Mouse (Mus musculus): ENCODE results near the gene Llgl2. TPM values are rescaled to one million over a fixed set of nuclear protein-coding genes. Genes with fewer than 3 reads are reported as not detected.
A peak's percentile ranks its signal among the peaks of the same experiment; 100 is the strongest.

Llgl2 gene
- polyA plus RNA-seq, 1 experiment, result 26.1 TPM

GRCm38 (mm10) chr11:115813507-115814296 is 10.1 kb upstream of the Llgl2 start, which contains the start of gene Caskin2:
Caskin2 (minus strand) TSS chr11:115813639.
- TF ChIP-seq CTCF (IDR thresholded peaks at IDR 0.05; ENCODE audit: extremely low read depth, insufficient read depth, insufficient read length, insufficient replicate concordance) (peak; percentile 99), POLR2A (IDR thresholded peaks at IDR 0.05; ENCODE audit: low read depth, low read length) (no peak)
- H3K36me3 ChIP-seq (ENCODE audit: control insufficient read depth, insufficient read depth, low read length), result no peaks in the 10 kb centered on the region; the same call in 1 of the 2 replicates
- WGBS, result under 1% methylated on average over 43 of the region's 44 CpGs
- H3K27me3 ChIP-seq (ENCODE audit: control insufficient read depth, insufficient read depth, low read length), result no peaks in the 10 kb centered on the region
- peak; percentile 90 to 93 for DNase-seq (ENCODE audit: low read depth in 1 of 2, low spot score in 2 of 2)
- H3K4me1 ChIP-seq (ENCODE audit: control insufficient read depth, insufficient read depth, insufficient read length), result peaks cover 10% of the 10 kb centered on the region
- peak within 1 kb of the TSS; percentile 59 for H3K27ac ChIP-seq (ENCODE audit: insufficient read depth, low read length)
- H3K4me3 ChIP-seq (ENCODE audit: extremely low read depth, insufficient read depth, insufficient read length), result peak within 1 kb of the TSS; percentile 90

GRCm38 (mm10) chr11:115814605-115815450 is 9.0 kb upstream of the Llgl2 start, which contains the start of gene Tsen54:
Tsen54 (plus strand) TSS chr11:115814724.
- H3K36me3 ChIP-seq (ENCODE audit: control insufficient read depth, insufficient read depth, low read length), result no peaks in the 10 kb centered on the region; the same call in 1 of the 2 replicates
- peak within 1 kb of the TSS; percentile 59 for H3K27ac ChIP-seq (ENCODE audit: insufficient read depth, low read length)
- H3K4me1 ChIP-seq (ENCODE audit: control insufficient read depth, insufficient read depth, insufficient read length), result peaks cover 10% of the 10 kb centered on the region
- peak within 1 kb of the TSS; percentile 90 for H3K4me3 ChIP-seq (ENCODE audit: extremely low read depth, insufficient read depth, insufficient read length)
- WGBS, result 1% methylated on average over 84 of the region's 84 CpGs
- TF ChIP-seq CTCF (IDR thresholded peaks at IDR 0.05; ENCODE audit: extremely low read depth, insufficient read depth, insufficient read length, insufficient replicate concordance) (peak; percentile 1; the same call in 1 of the 2 replicates), POLR2A (IDR thresholded peaks at IDR 0.05; ENCODE audit: low read depth, low read length) (peak; percentile 21; the same call in 1 of the 2 replicates)
- peak; percentile 50 to 86 for DNase-seq (ENCODE audit: low read depth in 1 of 2, low spot score in 2 of 2)
- H3K27me3 ChIP-seq (ENCODE audit: control insufficient read depth, insufficient read depth, low read length), result no peaks in the 10 kb centered on the region

GRCm38 (mm10) chr11:115817331-115817730 is 6.5 kb upstream of the Llgl2 start:
- peaks cover 10% of the 10 kb centered on the region for H3K4me1 ChIP-seq (ENCODE audit: control insufficient read depth, insufficient read depth, insufficient read length)
- TF ChIP-seq CTCF (IDR thresholded peaks at IDR 0.05; ENCODE audit: extremely low read depth, insufficient read depth, insufficient read length, insufficient replicate concordance) (no peak), POLR2A (IDR thresholded peaks at IDR 0.05; ENCODE audit: low read depth, low read length) (no peak)
- no peak overlapping the region for H3K4me3 ChIP-seq (ENCODE audit: extremely low read depth, insufficient read depth, insufficient read length)
- H3K27ac ChIP-seq (ENCODE audit: insufficient read depth, low read length), result no peak overlapping the region
- no peak for DNase-seq (ENCODE audit: low read depth in 1 of 2, low spot score in 2 of 2)
- H3K27me3 ChIP-seq (ENCODE audit: control insufficient read depth, insufficient read depth, low read length), result no peaks in the 10 kb centered on the region
- H3K36me3 ChIP-seq (ENCODE audit: control insufficient read depth, insufficient read depth, low read length), result no peaks in the 10 kb centered on the region; the same call in 1 of the 2 replicates
- WGBS, result 83% methylated on average over 5 of the region's 5 CpGs

- DNase-seq (ENCODE audit: low read depth in 1 of 2, low spot score in 2 of 2), result no peak
- 95% methylated on average over 16 of the region's 16 CpGs for WGBS
- Histone ChIP-seq H3K4me3 (ENCODE audit: extremely low read depth, insufficient read depth, insufficient read length) (no peak overlapping the region), H3K4me1 (ENCODE audit: control insufficient read depth, insufficient read depth, insufficient read length) (peaks cover 8% of the 10 kb centered on the region), H3K27ac (ENCODE audit: insufficient read depth, low read length) (no peak overlapping the region), H3K27me3 (ENCODE audit: control insufficient read depth, insufficient read depth, low read length) (no peaks in the 10 kb centered on the region; the same call in 1 of the 2 replicates), H3K36me3 (ENCODE audit: control insufficient read depth, insufficient read depth, low read length) (no peaks in the 10 kb centered on the region; the same call in none of the 2 replicates)
- no peak for TF ChIP-seq CTCF (IDR thresholded peaks at IDR 0.05; ENCODE audit: extremely low read depth, insufficient read depth, insufficient read length, insufficient replicate concordance)
- no peak for TF ChIP-seq POLR2A (IDR thresholded peaks at IDR 0.05; ENCODE audit: low read depth, low read length)
These were observed 3.8 kb upstream of the Llgl2 start for GRCm38 (mm10) chr11:115819915-115820623.

GRCm38 (mm10) chr11:115821001-115821400 is 2.8 kb upstream of the Llgl2 start:
- no peaks in the 10 kb centered on the region; the same call in 1 of the 2 replicates for H3K27me3 ChIP-seq (ENCODE audit: control insufficient read depth, insufficient read depth, low read length)
- H3K36me3 ChIP-seq (ENCODE audit: control insufficient read depth, insufficient read depth, low read length), result no peaks in the 10 kb centered on the region; the same call in none of the 2 replicates
- no peak for DNase-seq (ENCODE audit: low read depth in 1 of 2, low spot score in 2 of 2)
- H3K4me1 ChIP-seq (ENCODE audit: control insufficient read depth, insufficient read depth, insufficient read length), result peaks cover 4% of the 10 kb centered on the region
- 64% methylated on average over 4 of the region's 4 CpGs for WGBS
- H3K27ac ChIP-seq (ENCODE audit: insufficient read depth, low read length), result no peak overlapping the region
- no peak overlapping the region for H3K4me3 ChIP-seq (ENCODE audit: extremely low read depth, insufficient read depth, insufficient read length)
- TF ChIP-seq CTCF (IDR thresholded peaks at IDR 0.05; ENCODE audit: extremely low read depth, insufficient read depth, insufficient read length, insufficient replicate concordance) (no peak), POLR2A (IDR thresholded peaks at IDR 0.05; ENCODE audit: low read depth, low read length) (no peak)

- WGBS, result 29% methylated on average over 11 of the region's 11 CpGs
- no peak for DNase-seq (ENCODE audit: low read depth in 1 of 2, low spot score in 2 of 2)
- no peak overlapping the region for H3K27ac ChIP-seq (ENCODE audit: insufficient read depth, low read length)
- no peak for TF ChIP-seq CTCF (IDR thresholded peaks at IDR 0.05; ENCODE audit: extremely low read depth, insufficient read depth, insufficient read length, insufficient replicate concordance)
- TF ChIP-seq POLR2A (IDR thresholded peaks at IDR 0.05; ENCODE audit: low read depth, low read length), result no peak
- H3K27me3 ChIP-seq (ENCODE audit: control insufficient read depth, insufficient read depth, low read length), result no peaks in the 10 kb centered on the region; the same call in 1 of the 2 replicates
- peaks cover 4% of the 10 kb centered on the region for H3K4me1 ChIP-seq (ENCODE audit: control insufficient read depth, insufficient read depth, insufficient read length)
- H3K4me3 ChIP-seq (ENCODE audit: extremely low read depth, insufficient read depth, insufficient read length), result peak overlapping the region; percentile 80; the same call in 1 of the 2 replicates
- H3K36me3 ChIP-seq (ENCODE audit: control insufficient read depth, insufficient read depth, low read length), result no peaks in the 10 kb centered on the region; the same call in 1 of the 2 replicates
These were observed 964 bp downstream of the Llgl2 start for GRCm38 (mm10) chr11:115824813-115825212.
